Comparison of ENCODE assay signal across 11 mouse cellular contexts in genomic region chr7:77867518-77867917, GRCm38 (mm10).
"Had no signal": no experiment of that assay in that cellular context is flagged by ENCODE, and none has a peak within 500 bp of the region (broad histone marks: within the 10 kb centered on the region; RNA-seq: fewer than 3 reads in every experiment).

No protein-coding gene starts in this region.

- DNase-seq: kidney, adult 8-10 months; kidney, postnatal 4 days; lung, postnatal 14 days; thymus, adult 18-20 months; thymus, postnatal 14 days had no signal

- H3K27me3 ChIP-seq: limb, embryonic 15.5 days; liver, embryonic 12.5 days; lung, embryonic 15.5 days; midbrain, embryonic 13.5 days had no signal

- H3K9ac ChIP-seq: limb, embryonic 15.5 days; liver, embryonic 12.5 days; lung, embryonic 15.5 days; midbrain, embryonic 13.5 days had no signal

- H3K9me3 ChIP-seq: limb, embryonic 15.5 days; liver, embryonic 12.5 days; lung, embryonic 15.5 days; midbrain, embryonic 13.5 days had no signal

- ATAC-seq: liver, embryonic 12.5 days; midbrain, embryonic 13.5 days had no signal

- H3K4me2 ChIP-seq: limb, embryonic 15.5 days; liver, embryonic 12.5 days; lung, embryonic 15.5 days; midbrain, embryonic 13.5 days had no signal

- H3K4me1 ChIP-seq: limb, embryonic 15.5 days; liver, embryonic 12.5 days; lung, embryonic 15.5 days had no signal

- H3K36me3 ChIP-seq: limb, embryonic 15.5 days; liver, embryonic 12.5 days; lung, embryonic 15.5 days; midbrain, embryonic 13.5 days had no signal

- H3K4me3 ChIP-seq: limb, embryonic 15.5 days; liver, embryonic 12.5 days; lung, embryonic 15.5 days; midbrain, embryonic 13.5 days had no signal

- H3K27ac ChIP-seq: kidney, postnatal 0 days; limb, embryonic 15.5 days; liver, embryonic 12.5 days; lung, embryonic 15.5 days; macrophage; midbrain, embryonic 13.5 days had no signal
